Mouse (Mus musculus): ENCODE measurements around the gene Gm13124.
"Not testable (repeated sequence)": the region's sequence is repeated elsewhere in the genome, so short reads cannot be mapped to it uniquely, and the experiment has no call there.

Gene Gm13124

DNA sequence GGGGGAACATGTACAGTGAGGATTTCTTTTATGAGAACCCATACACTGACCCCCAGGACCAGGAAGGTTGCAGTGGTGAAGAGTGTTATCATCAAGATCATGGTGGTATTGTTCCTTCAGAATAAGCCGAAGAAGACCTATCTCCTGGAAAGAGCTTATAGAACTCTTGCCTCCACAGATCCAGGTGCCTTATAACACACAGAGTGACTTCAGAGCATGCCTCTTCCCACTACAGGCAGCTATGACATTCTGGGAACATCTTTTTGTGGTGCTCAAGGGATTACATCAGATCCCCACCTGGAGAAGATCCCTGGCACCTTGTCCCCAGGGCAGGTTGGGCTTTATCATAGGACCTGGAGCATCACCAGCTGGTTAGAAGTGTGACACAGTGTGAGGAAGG, at the start of gene Gm13124:
Gene Gm13124 (minus strand): TSS at position 101 of the 400 bp plus-strand sequence.
- DNase-seq (ENCODE audit: low spot score), result no peak

DNA sequence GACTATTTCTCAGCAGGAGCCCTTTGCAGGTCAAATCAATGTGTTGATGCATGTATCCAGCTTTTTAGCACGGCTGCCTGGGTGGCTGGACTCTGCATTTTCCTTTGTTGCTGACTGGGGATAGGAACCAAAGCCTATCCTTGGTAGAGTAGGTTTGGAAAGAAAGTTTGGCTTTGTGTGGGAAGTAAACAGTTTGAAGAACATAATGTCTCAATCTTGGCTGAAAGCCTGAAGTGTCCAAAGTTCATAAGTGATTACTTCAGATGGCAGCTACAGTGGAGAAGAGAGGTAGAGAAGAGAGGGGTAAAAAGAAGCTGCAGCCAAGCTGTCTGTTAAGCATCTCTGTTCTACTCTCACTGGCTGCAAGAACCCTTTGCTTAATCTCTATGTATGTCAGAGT, 49.7 kb upstream of the Gm13124 start:
- DNase-seq (ENCODE audit: low spot score), result peak; percentile 2

DNA sequence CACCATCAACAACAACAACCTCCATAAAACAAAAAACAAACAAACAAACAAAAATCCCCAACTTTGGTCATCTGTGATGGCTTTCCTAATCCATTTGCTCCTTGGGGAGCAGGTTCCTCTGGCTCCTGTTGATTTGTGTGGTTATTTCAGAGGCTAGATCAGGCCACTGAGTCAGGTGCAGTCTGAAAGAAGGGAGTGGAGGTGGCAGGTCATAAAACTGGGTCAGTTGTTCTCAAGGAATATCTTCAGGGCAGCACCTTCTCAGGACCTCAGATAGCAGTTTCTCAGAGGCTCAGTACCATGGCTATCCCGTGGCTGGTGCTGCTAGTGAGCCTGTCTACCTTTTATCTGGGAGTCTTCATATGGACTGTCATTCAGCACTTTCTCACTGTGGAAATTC, 48.5 kb upstream of the Gm13124 start, which contains the start of gene Aadacl4:
Gene Aadacl4 (plus strand): TSS at position 301 of the 400 bp plus-strand sequence.
- no peak for DNase-seq (ENCODE audit: low spot score)

DNA sequence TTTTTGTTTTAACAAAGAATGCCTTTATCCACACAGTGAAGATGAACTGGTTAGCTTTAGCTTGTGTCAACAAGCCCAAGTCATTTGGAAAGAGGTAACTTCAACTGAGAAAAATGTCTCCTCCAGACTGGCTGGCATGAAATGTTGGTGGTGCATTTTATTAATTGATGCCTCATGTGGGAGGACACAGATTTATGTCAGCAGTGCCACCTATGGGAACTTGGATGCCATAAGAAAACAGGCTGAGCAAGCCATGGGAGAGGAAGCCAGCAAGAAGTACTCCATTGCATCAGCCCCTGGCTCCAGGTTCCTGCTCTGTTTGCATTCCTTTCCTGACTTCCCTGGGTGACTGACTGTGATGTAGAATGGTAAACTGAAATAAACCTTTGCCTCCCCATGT, 27.9 kb upstream of the Gm13124 start:
- DNase-seq (ENCODE audit: low spot score), result no peak

DNA sequence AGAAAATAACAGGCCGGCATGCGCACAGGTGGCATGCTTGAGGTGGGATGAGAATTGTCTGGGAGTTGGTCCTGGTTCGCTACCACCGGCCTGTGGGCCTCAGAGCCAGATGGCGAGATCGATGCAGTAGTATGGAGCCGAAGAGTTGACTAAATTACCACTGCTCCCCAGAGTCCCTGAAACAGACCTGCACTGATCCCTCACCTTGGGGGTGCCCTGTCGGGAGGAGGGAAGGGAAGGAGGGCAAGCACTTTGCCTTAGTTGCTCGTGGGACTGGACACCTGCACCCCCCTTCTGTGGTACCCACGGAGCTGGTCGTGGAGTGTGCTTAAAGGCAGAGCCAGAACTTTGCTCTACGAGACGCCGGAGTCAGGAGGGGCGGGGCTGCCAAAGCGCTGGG, 21.3 kb upstream of the Gm13124 start:
- not testable (repeated sequence) for DNase-seq (ENCODE audit: low spot score)

DNA sequence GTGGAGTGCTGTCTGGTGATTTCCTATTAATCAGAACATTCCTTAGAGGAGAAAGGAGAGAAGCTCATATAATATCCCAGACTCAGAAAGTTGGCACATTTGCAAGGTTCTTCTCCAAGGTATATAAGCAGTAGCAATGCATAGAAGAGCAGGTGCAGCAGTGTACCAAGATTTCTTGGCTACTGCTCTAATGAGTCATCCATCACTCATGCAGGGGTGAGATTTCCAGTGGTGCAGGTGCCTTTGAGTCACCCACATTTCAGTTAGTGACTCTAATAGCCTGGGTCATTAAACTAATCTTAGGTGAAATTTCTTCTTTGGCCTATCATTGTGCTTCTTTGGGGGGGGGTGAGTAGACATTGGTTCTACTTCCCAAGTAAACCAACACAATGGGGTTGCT, 2.8 kb upstream of the Gm13124 start:
- no peak for DNase-seq (ENCODE audit: low spot score)

DNA sequence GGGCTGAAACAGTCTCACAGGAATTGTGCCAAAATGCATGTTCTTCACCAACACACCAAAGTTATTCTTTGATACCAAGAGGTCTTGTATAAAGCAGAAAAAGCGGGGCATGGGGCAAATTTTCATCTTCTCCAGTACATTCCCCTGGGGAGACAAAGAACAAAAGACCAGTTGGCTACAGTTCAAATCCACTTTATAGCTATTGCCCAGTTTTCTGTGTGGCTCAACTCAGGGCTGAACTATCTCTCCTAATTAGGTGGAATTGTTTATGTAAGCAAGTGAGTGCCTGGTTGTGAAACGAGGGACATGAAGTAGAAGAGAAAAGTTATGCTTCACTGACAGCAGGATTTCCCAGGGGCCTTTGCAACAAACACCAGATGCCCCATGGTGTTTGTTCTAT, 3.7 kb downstream of the Gm13124 start:
- DNase-seq (ENCODE audit: low spot score), result no peak

DNA sequence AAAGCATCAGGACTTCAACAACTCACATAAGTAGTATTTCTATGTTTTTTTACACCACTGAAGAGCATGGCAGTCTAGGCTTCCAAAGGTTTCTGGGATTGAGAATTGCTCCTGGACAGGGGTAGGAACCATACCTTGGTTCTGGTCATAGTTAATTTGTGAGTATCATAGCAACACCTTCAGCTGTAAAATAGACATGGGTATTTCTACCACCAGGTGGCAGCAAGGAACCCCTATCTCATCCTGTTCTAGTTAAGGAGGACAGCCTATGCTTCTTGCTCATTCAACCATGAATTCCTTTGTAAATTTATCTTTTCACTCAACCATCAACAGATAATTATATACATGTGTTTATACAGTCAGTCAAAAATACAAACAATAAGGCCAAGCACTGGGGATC, 5.1 kb downstream of the Gm13124 start:
- no peak for DNase-seq (ENCODE audit: low spot score)

DNA sequence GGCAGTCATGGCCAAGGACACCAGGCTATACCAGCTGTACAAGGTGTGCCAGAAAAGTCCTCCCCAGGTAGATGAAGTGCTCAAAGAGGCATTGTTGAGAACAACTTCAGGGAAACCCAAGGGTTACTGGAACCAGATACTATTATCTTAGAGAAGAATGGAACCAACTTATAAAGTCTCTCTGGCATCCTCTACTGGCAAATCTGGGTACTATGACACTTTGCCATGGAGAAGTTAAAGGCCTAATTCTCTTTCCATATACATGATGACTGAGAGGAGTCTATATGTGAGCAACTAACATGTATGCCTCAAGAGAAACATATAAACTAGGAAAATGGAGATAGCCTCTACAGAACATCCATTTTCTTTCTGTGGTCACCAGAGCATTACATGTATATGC, 13.8 kb downstream of the Gm13124 start:
- DNase-seq (ENCODE audit: low spot score), result no peak

DNA sequence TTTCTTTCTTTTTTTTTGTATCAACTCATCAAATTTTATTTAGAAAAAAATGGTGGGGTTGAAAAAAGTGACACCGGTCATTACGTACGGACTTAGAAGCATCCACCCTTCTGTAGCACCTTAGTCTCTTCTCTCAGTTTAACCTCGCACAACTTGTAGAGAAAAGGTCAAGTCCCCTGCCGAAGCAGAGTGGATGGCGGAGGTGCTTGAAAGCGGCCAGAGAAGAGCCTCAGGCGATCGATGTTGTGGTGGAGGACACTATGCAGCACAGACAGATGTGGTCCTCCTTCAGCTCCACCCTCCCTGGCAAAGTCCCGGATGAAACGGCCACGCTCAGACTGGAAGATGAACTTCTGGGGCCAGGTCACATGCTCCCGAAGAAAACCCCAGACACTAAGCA, 19.6 kb downstream of the Gm13124 start:
- DNase-seq (ENCODE audit: low spot score), result not testable (repeated sequence)

DNA sequence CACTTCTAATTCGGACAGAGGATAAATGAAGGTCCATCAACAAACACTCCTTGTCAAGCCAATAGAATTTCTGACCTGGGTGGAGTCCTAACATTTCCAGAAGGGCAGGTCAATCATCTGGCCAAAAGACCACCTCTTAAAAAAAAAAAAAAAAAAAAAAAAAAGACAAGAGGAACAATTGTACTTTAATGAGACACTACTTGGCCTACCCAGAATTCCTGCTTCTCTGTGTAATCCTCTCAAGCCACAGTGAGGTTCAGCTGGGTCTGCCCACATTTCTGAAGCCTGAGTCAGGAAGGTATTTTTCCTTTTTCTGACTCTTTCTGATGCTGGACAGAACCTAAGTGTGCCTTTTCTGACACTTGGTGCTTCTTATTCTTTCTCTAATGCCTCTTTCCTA, 20.2 kb downstream of the Gm13124 start:
- no peak for DNase-seq (ENCODE audit: low spot score)

DNA sequence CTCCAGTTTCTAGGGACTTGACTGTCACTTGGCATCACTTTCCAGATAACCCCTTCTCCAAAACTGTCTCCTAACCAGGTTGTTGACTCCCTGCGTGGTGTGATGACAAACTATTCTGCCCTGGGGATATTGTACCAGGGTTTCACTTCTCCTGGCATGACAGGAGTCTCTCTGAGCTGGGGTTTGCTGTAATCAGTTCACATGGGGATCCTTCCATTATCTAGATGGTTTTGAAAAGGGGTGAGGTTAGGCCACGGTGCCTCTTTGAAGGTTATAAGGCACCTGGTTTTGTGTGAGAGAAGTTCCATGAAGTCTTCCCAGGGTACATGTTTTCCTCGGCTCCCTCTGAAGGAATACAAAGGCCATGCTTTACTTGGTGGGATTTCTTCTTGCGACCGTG, 45.4 kb downstream of the Gm13124 start, which contains the start of gene 9430007A20Rik:
Gene 9430007A20Rik (plus strand): TSS at position 301 of the 400 bp plus-strand sequence.
- DNase-seq (ENCODE audit: low spot score), result no peak

DNA sequence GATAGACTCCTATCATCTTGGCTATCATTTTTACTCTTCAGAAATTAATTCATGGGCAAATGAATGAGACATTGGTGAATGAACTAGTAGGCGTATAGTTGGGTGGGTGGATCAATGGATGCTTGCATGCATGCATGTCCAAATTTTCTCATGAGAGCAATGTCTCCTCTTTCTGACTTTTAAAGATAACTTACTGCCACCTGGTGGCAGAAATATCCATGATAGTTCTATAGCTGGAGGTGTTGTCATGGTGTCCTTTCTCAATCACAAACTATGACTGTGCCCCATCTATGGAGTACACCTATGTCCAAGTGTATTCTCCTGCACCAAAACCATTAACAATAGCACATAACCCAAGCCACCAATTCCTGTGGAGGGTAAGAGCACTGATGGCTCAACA, 58.4 kb downstream of the Gm13124 start:
- DNase-seq (ENCODE audit: low spot score), result no peak

All from adipocyte (in vitro differentiated cells).